Mouse (Mus musculus): ENCODE measurements around the gene Tmem167b. TPM values are rescaled to one million over a fixed set of nuclear protein-coding genes. Genes with fewer than 3 reads are reported as not detected.

The Tmem167b gene
- polyA plus RNA-seq, 1 experiment from 2014 or later = 37.1 TPM

Small RNAs within 50 kb of the gene (microRNA-seq; reads per million reads assigned to microRNA genes)
- gene Gm22860 = not detected

Other genes starting within 250 kb of the Tmem167b start
- gene Mybphl, start 197.6 kb downstream of the Tmem167b start, polyA plus RNA-seq (2014; fragmentation: Nextera tagmentation; extraction: Ambion mirVana) = not detected in 2 replicates
- gene Psrc1, start 178.6 kb downstream of the Tmem167b start, polyA plus RNA-seq (2014; fragmentation: Nextera tagmentation; extraction: Ambion mirVana) = 79.5 TPM in 2 replicates
- gene Celsr2, start 146.9 kb downstream of the Tmem167b start, polyA plus RNA-seq (2014; fragmentation: Nextera tagmentation; extraction: Ambion mirVana) = 3.2 and 4.9 TPM in 2 replicates
- gene Sars, start 117.3 kb downstream of the Tmem167b start, polyA plus RNA-seq (2014; fragmentation: Nextera tagmentation; extraction: Ambion mirVana) = 128 and 130 TPM in 2 replicates
- 0.47 TPM in 1 of 2 replicates, not detected in the other for gene 1700013F07Rik, start 28.3 kb downstream of the Tmem167b start, polyA plus RNA-seq (2014; fragmentation: Nextera tagmentation; extraction: Ambion mirVana)
- gene 5330417C22Rik, start 25.9 kb downstream of the Tmem167b start, polyA plus RNA-seq (2014; fragmentation: Nextera tagmentation; extraction: Ambion mirVana) = 0.21 and 0.34 TPM in 2 replicates
- 48.1 and 54.8 TPM in 2 replicates for gene Taf13, start 9.2 kb upstream of the Tmem167b start, polyA plus RNA-seq (2014; fragmentation: Nextera tagmentation; extraction: Ambion mirVana)
- 8.3 and 9.3 TPM in 2 replicates for gene Wdr47, start 28.8 kb upstream of the Tmem167b start, polyA plus RNA-seq (2014; fragmentation: Nextera tagmentation; extraction: Ambion mirVana)
- gene Clcc1, start 91.4 kb upstream of the Tmem167b start, polyA plus RNA-seq (2014; fragmentation: Nextera tagmentation; extraction: Ambion mirVana) = 63.3 and 68.2 TPM in 2 replicates
- 95.4 and 97.5 TPM in 2 replicates for gene Gpsm2, start 159.8 kb upstream of the Tmem167b start, polyA plus RNA-seq (2014; fragmentation: Nextera tagmentation; extraction: Ambion mirVana)
- gene Aknad1, start 177.2 kb upstream of the Tmem167b start, polyA plus RNA-seq (2014; fragmentation: Nextera tagmentation; extraction: Ambion mirVana) = 0.09 and 0.40 TPM in 2 replicates

Measured in limb, embryonic 11.5 days (tissue).